In the genomic region with DNA sequence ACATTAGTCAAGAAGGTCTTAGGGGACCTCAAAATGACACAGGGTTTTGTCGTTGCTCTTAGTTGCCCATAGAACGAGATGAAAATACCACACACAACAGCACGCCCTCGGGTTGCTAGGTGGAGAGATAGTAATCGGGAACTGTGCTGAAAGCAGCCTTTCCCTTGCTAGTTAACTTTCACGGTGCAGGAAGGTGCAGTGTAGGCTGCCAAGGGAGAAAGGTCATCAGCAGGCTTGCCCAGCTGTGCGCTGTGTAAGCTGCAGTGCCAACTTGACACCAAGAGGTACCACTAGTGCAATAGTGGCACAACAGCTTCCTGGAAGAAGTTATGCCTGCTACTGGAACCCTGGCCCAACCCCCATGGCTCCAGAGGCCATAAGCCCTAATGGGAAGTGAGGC, we compare ENCODE assay signal across 23 mouse cellular contexts. TPM values are rescaled to one million over a fixed set of nuclear protein-coding genes. Genes with fewer than 3 reads are reported as not detected.
"Had no signal": no experiment of that assay in that cellular context is flagged by ENCODE, and none has a peak within 500 bp of the region (broad histone marks: within the 10 kb centered on the region; RNA-seq: fewer than 3 reads in every experiment).

No protein-coding gene starts in this region.

- H3K4me2 ChIP-seq: kidney, embryonic 15.5 days; liver, embryonic 11.5 days; liver, embryonic 15.5 days; lung, embryonic 15.5 days; midbrain, embryonic 13.5 days; neural tube, embryonic 13.5 days had no signal

- H3K4me1 ChIP-seq: kidney, embryonic 15.5 days; liver, embryonic 15.5 days; lung, embryonic 15.5 days; midbrain, embryonic 13.5 days; neural tube, embryonic 13.5 days had no signal

- ATAC-seq: midbrain, embryonic 13.5 days; midbrain, embryonic 16.5 days had no signal

- H3K9ac ChIP-seq: kidney, embryonic 15.5 days; liver, embryonic 15.5 days; lung, embryonic 15.5 days; midbrain, embryonic 13.5 days; neural tube, embryonic 13.5 days had no signal

- H3K36me3 ChIP-seq: kidney, embryonic 15.5 days; liver, embryonic 15.5 days; lung, embryonic 15.5 days; midbrain, embryonic 10.5 days; midbrain, embryonic 13.5 days; neural tube, embryonic 13.5 days had no signal

- H3K4me3 ChIP-seq: kidney, embryonic 15.5 days; left cerebral cortex, adult 2 months; liver, embryonic 15.5 days; lung, embryonic 15.5 days; midbrain, embryonic 10.5 days; midbrain, embryonic 13.5 days; myocyte; neural tube, embryonic 13.5 days had no signal

- H3K27me3 ChIP-seq: liver, embryonic 15.5 days; lung, embryonic 15.5 days; midbrain, embryonic 13.5 days; neural tube, embryonic 13.5 days had no signal

- H3K27ac ChIP-seq: kidney, embryonic 15.5 days; left cerebral cortex, adult 2 months; liver, embryonic 15.5 days; lung, embryonic 15.5 days; midbrain, embryonic 10.5 days; midbrain, embryonic 13.5 days; neural tube, embryonic 13.5 days had no signal

- DNase-seq: kidney, adult 8-10 months; kidney, postnatal 10 days; kidney, postnatal 36 days; layer of hippocampus, postnatal 36 days; lung, adult 18-20 months; lung, postnatal 14 days; lung, postnatal 4 days; right cerebral cortex, adult 18-20 months; right cerebral cortex, postnatal 14 days; thymus, adult 18-20 months; thymus, postnatal 36 days had no signal

- H3K9me3 ChIP-seq: kidney, embryonic 15.5 days; liver, embryonic 15.5 days; lung, embryonic 15.5 days; midbrain, embryonic 10.5 days; midbrain, embryonic 13.5 days; neural tube, embryonic 13.5 days had no signal

RNA-seq across cellular contexts. Expression of a gene that starts 38.5 kb away (rescaled TPM):
- total RNA-seq: megakaryocyte, adult 5-6 weeks had no signal
- polyA plus RNA-seq: limb, embryonic 11.5 days; liver, embryonic 11.5 days; liver, embryonic 15.5 days had no signal
